Mouse (Mus musculus) mesoderm, embryonic 11.5 days (tissue): Measurements from ENCODE around the gene Nrxn3.

ENCODE experiments used
- DNase-seq: peaks from one replicate; pipeline ENCODE4 v3.0.0-alpha.2; 2012; ENCODE audit warnings: low read depth, low spot score

Nrxn3 gene

DNA sequence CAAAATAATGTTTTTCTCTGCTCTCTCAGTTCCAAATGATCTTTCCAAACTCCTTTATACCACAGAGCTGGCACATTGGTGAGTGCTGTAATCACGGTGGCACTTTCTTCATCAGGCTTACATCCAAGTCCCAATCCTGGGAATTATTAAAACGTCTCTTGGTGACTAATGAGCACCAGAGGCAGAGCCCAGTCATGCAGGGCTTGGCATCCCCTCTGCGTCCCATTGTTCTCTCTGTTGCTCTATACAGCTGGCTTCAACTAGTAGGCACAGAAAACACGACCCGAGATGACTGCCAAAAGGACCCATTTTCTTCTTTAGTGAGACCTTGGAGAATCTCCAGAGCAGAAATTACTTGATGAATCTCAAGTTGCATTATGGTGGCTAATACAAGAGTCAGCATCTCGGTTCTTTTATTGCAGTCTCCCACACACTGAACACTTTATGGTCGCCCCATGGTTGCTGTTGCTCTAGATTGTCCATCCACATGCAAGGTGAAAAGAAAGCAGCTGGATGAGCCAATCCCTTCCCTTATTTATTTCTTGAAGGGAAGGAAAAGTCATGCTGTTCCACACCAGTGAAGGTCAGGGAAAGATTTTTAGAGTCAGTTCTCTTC is 1552.1 kb downstream of the Nrxn3 start:
- DNase-seq, result no peak

DNA sequence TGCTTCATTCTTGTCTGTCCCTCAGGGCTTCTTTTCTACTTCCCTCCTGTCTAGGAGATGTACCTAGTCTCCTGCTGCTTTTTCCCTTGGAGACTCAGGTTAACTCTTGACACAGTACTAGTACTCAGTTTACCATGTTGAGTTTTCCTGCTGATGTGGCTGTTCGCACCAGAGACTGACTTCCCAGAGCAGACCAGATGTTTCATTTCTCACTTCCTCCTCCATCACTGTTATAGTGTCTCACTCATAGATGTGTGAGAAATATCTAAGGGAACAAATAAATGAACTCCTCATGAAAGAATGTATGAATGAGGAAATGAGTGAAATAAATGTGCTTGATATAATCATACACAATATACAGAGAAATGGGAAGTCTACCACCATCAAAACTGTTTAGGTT is 1558.6 kb downstream of the Nrxn3 start:
- DNase-seq, result no peak

DNA sequence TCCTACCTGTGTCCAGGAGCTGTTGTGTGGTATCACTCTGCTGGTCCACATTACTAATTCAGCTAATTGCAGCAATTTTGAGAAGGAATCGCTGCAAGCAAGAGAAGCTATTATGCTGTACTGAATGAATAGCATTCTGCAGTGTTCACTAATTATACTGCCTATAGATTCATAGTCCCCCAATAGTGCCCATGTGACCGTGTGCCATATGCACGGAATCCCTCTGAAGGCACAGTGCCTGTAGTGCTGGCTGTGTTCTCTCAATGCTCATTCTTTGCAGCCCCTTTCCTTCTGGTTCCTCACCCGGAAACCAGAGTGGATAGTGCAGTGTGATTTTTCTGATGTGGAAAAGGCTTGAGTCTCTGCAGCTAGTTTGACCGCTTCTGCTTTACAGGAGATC is 1560.3 kb downstream of the Nrxn3 start:
- DNase-seq, result no peak

DNA sequence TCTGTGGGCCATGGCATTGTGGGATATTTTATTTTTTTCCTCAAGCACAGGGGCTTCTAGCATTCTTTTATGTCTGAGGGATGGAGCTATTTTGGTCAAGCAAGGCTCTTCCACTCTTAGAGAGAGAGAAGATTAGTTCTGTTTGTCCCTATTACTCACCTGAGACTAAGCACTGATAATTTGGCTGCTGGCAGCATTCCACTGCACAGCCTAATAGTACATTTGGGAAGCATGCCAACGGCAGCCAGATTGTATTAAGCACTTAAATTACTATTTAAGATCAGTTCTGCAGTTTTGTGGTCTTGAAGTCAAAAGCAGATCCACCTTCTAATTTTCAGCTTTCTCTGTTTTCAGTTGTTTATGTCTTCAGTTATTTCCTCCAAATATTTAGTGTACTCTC is 1580.0 kb downstream of the Nrxn3 start:
- no peak for DNase-seq

DNA sequence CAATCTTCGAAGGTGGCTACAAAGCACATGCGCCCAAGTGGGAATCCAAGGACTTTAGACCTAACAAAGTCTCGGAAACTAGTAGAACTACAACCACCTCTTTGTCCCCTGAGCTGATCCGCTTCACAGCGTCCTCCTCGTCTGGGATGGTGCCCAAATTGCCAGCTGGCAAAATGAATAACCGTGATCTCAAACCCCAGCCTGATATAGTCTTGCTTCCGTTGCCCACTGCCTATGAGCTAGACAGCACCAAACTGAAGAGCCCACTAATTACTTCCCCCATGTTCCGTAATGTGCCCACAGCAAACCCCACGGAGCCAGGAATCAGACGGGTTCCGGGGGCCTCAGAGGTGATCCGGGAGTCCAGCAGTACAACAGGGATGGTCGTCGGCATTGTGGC is 1609.1 kb downstream of the Nrxn3 start:
- no peak for DNase-seq

DNA sequence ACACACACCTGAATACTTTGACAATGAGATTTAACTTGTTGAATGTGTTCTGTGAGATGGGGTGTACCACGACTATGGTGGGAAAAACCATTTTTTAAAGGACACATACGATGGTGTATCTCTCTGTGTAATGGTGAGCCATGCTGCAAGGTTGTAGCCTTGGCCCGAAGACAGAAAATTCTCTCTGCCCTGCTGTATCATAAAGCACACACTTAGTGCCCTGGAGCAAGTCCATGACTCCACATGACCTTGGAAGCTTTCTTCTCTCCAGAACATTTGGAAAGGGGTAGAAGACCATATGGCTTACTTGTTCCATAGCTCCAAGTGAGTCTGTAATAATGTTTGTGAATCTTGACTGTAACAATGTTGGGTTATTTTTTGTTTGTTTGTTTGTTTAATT is 1609.8 kb downstream of the Nrxn3 start:
- DNase-seq, result no peak

DNA sequence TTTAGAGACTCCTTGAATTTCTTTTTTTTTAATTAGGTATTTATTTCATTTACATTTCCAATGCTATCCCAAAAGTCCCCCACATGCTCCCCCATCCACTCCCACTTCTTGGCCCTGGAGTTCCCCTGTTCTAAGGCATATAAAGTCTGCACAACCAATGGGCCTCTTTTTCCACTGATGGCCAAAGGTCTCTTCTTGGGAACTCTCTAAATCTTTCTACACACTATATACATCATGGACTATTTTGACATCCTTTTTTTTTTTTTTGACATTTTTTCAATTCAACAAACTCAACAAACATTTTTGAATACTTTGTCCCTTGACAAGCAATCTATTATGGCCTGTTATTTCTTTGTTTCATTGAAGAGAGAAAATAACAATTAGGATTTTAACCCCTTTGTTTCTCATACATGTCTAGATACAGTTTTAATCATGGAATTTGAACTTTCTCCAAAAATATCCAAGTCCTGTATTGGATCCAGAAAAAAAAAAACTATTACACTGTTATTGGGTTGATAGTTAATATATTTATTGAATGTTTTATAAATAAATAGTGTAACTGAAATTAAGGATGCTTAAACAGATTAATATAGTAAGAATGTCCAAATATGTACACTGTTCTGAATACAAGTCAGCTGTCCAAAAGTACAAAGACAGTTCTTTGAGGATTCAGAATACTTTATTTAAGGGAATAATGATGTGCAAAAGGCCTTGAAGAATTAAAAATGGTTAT is 1615.0 kb downstream of the Nrxn3 start:
- DNase-seq, result no peak

DNA sequence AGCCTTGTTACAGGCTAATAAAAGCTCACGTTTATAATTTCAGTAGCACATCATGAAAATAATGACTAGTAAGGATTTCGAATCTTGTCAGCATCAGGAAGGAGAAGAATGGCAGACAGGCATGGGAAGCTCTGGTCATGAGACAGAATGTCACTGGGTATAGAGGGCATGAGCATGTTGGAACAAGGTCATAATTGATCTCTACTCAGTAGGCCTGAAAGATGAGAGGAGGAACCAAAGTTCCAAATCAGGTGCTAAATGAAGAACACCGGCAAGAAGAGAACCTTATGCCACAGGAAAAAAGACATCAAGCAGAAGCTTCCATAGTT is 1615.5 kb downstream of the Nrxn3 start:
- DNase-seq, result no peak
